Mouse (Mus musculus) thymus, adult 18-20 months (tissue): ENCODE results near the gene Ppp1r9a.
A peak's percentile ranks its signal among the peaks of the same experiment; 100 is the strongest.

Experiments
- DNase-seq, 2 experiments: peaks; one replicate each; pipeline ENCODE4 v3.0.0; 2022; ENCODE audit warnings: mixed read lengths in 2 of 2

Ppp1r9a gene

GRCm38 (mm10) chr6:5054446-5055095 lies 151.9 kb downstream of the Ppp1r9a start:
- no peak for DNase-seq

GRCm38 (mm10) chr6:5074736-5075135 lies 172.0 kb downstream of the Ppp1r9a start:
- DNase-seq, result no peak

DNA sequence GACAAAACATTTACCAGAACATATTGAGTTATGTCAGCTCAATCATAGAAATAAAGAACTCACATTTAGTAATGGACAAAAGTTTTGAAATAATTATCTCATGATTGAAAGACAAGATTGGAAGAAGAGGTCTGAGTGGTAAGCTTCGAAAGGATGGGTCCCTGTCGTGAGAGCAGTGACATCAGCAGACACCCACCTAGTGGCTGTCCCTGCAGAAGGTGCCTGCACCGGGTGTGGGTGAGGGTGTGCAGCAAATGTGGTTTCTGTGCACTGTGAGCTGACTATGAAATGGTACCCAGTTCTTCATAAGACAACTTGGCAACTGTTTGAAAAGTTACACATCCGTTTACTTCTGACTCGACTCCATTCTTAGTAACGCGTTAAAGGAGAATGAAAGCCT lies 173.0 kb downstream of the Ppp1r9a start:
- no peak for DNase-seq

DNA sequence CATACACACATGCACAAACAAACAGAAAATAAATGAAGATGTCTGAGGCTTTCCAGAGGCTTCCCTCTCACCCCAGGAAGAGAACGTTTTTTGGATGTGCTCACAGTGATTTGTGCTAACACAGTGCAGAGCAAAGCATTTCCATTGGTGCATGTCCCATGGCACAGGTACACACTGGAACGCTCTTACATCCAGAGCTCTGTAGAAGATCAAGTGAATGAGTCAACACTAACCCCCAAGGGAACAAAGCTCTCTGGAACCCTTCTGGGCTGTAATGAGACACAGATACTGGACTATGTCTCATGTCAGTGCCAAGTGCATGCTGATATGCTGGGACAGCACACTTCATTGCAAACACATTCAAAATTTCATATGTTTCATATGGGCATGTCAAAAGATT lies 175.3 kb downstream of the Ppp1r9a start:
- no peak for DNase-seq

- DNase-seq, result no peak
Measured at GRCm38 (mm10) chr6:5079108-5079507, 176.4 kb downstream of the Ppp1r9a start.

DNA sequence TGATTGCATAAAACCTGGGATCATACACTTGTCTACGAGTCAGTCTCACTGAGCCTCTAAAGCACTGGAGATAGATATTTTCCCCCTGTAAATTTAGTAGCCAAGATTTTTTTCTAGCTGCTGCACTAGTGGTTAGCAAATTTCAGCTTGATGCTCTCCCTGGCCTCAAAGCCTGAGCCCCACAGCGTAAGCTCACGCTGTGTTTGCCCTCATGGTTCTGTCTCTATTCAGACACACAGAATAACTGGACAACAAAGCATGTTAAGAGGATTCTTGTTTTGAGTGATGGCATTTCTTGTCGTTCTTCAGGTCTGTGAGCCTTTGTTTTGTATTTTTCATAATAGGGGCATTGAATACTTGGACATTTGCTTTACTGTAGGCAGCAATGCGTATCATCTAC lies 177.4 kb downstream of the Ppp1r9a start:
- no peak for DNase-seq

DNA sequence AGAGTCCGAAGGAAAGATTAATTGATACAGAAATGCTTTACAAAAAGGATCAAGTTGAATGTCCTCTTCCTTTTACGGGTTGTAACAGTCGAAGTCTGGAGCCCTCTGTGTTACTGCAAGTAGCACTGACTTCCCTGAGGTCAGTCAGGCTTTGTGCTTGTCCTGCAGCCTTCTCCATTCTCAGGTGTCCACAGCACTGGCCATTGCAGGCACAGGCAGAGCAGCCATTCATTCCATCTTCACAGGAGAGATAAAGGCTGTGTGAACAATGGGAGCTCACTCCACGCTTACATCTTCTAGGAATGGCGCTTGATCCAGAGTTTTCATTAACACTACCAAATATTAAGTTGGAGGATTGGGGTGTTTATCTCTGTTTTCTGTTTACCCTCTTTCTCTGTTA lies 177.8 kb downstream of the Ppp1r9a start:
- DNase-seq, result no peak

- DNase-seq, result no peak
Measured at GRCm38 (mm10) chr6:5081099-5081498, 178.4 kb downstream of the Ppp1r9a start.

DNA sequence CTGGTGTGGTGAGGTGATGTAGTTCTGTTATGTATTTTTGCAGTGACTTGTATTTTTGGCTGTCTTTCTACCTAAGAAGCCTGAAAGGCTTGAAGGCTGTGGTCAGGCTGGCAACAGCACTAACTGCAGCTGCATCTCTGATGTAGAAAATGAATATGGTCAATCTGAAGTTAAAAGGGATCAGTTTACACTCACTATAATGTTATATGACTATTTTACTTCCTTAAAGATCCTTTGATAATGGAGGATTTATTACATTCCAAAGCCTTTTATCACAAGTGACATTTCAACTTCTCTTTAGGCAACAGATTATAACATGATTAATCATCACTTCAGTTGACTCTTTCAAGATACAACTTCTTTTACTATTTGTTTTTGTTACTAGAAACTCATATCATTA lies 179.4 kb downstream of the Ppp1r9a start:
- no peak for DNase-seq

GRCm38 (mm10) chr6:5082740-5083139 lies 180.0 kb downstream of the Ppp1r9a start:
- DNase-seq, result no peak

DNA sequence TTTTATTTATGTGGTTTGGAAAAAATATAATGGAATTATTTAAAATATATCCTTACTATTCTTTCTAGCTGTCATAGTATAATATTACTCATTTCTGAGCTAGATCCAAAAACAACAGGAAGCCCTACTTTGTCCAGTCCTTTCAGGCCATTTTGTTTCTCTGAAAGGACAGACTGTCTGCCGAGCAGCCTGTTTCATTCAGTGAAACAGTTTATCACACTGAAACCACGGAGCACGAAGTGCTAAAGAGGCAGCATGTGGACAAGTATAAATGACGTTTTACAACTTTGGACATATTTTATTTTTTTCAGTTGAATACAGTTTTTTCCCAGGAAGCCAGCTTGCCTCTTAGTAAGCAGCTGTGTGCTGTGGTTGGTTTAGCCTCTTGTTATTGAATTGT lies 181.2 kb downstream of the Ppp1r9a start:
- no peak for DNase-seq

GRCm38 (mm10) chr6:5091873-5092272 lies 189.2 kb downstream of the Ppp1r9a start:
- no peak for DNase-seq

GRCm38 (mm10) chr6:5092795-5093194 lies 190.1 kb downstream of the Ppp1r9a start:
- DNase-seq, result no peak

DNA sequence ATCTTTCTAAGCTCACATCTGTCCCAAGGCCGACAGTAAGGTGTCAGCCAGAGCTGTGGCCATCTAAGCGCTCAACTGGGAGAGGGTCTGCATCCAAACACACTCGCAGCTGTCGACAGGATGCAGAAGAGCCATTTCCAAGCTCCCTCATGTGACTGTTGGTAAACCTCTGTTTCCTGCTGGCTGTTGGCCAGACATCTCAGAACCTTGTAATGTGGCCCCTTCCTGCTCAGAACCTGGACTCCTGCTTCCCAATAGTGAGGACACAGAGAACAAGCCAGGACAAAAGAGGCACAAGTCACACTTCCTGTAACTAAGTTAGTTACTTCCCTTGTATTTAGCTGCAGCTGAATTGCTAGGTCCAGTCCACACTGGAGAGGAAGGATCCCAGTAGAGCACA lies 190.8 kb downstream of the Ppp1r9a start:
- DNase-seq, result no peak

DNA sequence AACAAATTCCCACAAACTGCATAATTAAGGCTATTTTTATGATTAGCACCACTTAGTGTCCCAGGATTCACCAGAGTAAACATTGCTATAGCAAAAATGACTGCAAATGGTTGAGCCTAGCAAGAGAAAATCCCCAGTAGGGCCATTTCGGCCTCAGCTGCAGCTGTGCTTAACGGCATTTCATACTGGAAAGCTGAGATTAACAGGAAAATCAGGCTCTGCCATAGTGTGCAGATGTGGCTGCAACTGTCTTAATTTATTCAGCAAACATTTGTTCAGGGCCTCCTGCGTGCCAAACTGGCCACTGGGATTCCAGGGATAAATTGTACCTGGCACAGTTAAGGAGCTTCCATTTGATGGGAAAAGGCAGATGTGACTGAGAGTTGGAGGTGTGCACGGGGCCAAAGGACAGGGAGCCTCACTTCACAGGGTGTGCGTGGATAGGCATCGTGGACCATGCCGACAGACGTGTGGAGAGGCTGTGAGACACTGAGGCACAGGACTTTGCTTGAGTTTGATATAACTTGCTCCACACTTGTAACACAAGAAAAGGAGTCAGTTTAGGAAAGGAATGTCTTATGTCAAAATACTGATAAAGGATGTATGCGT lies 192.8 kb downstream of the Ppp1r9a start:
- DNase-seq, result no peak

DNA sequence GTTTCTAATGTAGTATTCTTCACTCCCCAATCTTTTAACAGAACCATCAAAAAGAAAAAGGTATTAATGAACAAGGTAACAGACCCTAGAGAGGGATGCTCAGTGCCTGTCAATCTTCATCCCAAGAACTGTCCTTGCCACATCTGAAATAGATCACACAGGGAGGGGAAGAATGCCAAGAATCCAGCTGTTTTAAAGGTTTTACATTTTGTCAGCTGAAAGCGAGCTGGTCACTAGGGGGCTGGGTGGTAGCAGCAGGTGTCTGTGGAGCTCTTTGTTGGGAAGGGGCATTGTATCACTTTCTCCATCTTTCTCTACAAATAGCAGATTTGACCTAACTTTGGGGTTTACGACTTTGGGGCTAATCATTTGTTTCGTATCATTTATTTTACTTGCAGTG lies 194.6 kb downstream of the Ppp1r9a start:
- DNase-seq, result no peak

DNA sequence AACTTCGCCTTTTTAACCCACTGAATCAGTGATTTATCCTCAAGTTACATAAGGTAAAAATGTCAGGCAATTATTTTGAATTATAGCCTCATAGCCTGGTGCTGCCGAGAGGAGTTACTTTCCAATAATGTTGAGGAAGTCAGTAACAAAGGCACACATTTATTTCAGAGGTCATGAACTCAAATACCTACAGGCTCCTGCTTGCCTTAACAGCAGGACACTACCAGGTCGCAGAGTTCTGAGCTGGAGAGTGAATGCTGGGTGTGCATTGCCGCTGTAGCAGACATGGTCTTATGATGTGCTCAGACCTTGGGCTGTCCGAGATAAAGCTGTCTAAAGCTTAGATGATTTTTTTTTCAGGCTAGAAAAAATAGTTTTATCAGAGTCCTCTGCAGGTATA lies 196.6 kb downstream of the Ppp1r9a start:
- DNase-seq, result no peak

DNA sequence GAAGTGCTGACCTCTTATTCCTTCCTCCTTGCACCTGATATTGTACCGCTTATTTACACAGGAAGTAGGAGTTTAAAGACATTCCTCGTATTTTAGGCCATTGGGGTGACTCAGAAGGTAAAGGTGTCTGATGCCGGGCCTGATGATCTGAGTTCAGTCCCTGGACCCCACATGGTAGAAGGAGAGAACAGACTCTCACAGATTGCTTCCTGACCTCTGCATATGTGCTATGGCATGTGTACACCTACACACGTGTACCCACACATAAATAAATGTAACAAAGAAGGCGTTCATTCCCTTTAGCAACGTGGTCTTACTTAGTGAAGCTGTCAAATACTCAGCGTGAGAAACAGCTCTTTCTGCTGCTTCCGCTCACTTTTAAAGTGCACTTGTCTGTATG lies 197.1 kb downstream of the Ppp1r9a start:
- DNase-seq, result no peak

DNA sequence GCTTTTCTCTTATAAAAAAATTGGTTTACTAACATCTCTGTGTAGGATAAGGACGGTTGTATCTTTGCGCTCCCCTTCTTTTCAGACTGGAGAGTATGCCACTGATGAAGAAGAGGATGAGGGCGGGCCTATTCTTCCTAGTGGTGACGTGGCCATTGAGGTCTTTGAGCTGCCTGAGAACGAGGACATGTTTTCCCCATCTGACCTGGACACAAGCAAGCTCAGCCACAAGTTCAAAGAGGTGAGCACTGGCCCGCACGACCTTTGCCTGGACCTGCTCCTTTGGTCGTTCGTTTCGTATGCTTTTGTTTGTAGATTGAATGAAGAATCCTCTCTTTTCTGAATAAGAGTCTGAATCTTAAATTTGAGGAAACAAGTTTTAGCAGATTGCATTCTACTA lies 197.6 kb downstream of the Ppp1r9a start:
- no peak for DNase-seq

DNA sequence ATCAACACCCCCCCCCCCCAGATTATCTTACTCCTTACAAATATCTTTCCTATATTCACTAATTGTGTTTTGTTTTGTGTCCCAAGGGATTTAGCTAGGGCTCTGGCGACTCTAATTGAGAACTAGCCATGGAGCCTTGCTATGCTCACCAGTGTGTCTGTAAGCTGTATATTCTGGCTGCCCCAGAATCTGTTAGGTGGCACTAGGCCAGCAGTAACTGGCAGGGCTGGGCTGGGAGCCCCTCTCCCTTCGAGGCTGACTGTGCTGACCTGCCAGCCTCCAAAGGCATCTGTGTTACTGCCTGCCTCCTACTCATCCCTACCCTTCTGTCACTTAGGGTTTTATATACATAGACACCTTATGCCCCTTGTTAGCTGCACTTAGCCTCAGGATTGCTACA lies 200.0 kb downstream of the Ppp1r9a start:
- no peak for DNase-seq

DNA sequence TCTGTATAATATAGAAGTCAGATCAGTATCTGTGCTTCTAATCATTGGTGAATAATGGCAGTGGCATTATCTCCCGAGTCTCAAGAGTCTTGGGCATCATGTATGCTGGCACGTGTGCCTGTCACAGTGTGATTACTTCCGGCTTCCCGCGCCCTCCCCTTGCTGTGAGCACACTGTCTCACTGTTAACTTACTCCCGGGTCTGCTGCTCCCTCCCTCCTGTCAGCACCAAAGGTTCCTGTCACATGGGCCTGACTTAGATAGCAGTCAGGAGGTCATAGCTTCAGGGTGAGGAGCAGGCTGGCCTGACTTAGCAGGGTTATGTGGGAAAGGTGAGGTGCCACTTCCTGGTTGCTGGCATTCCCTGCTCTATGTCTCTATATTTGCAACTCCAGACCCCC lies 201.1 kb downstream of the Ppp1r9a start:
- no peak for DNase-seq

DNA sequence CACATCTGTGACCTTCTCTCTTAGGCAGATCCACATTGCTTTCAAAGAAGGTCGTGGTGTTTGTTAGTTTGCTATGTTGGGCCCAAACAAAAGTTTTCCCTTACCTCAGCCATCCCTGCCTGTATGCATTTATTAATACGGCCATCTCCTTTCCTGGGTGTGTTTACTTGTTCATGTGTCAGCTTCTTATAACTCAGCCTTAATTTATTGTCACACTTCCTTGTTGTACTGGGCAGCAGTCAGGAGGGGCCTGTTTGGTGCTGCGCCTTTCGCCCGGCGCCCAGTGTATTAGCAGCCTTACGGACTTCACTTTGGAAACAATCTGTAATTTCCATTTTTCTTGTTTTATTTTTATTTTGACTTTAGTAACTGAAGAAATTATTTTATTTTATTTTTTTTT lies 201.5 kb downstream of the Ppp1r9a start:
- DNase-seq, result no peak

DNA sequence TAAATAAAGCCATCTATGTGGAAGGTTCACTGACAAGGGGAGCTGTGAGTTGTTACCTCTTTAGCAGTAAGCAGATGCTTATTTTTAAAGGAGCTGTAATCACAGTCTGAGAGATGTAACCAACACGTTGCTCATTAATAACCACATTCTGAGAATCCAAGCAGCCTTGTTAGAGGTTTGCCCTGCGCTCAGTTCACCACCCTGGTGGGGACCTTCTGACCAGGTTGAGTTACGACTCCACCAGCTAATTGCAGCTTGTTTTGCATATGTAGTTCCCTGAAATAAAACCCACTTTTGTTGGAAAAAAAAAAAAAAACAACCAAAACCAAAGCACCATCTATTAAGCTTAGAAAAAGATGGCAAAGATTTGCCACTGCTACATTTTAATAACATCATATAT lies 205.8 kb downstream of the Ppp1r9a start:
- DNase-seq, result no peak

GRCm38 (mm10) chr6:5109925-5110714 lies 207.4 kb downstream of the Ppp1r9a start:
- peak; percentile 26 to 33 for DNase-seq
